Mouse (Mus musculus) midbrain, embryonic 12.5 days (tissue): ENCODE measurements at regions not wholly inside any gene's neighbourhood (a gene's known extent, or its start where the extent isn't known, plus 50 kb on each side); places are given as distances from the start of the nearest gene placed in this dataset.

Source experiments
- ATAC-seq: fragments of 200-750 bp; cut with Nextera tagmentation; 2 replicates; pipeline ENCODE4 v1.8.0; 2017; ENCODE audit warnings: low read depth, moderate TSS enrichment, moderate library complexity; ENCODE audit not compliant: low FRiP score
- H3K27ac ChIP-seq: fragments of 300-500 bp; sonication (generic); replicated peaks from 2 replicates; pipeline ENCODE4 v1.5.1; 2016; ENCODE audit warnings: mild to moderate bottlenecking
- H3K27me3 ChIP-seq: fragments of 300-500 bp; sonication (generic); 2 replicates; pipeline ENCODE4 v1.6.1; 2016; ENCODE audit warnings: mild to moderate bottlenecking
- H3K36me3 ChIP-seq: fragments of 300-500 bp; sonication (generic); 2 replicates; pipeline ENCODE4 v1.6.1; 2016
- H3K4me1 ChIP-seq: fragments of 300-500 bp; sonication (generic); 2 replicates; pipeline ENCODE4 v1.6.1; 2016
- H3K4me2 ChIP-seq: fragments of 300-500 bp; sonication (generic); replicated peaks from 2 replicates; pipeline ENCODE4 v1.6.1; 2016; ENCODE audit warnings: mild to moderate bottlenecking, moderate library complexity
- H3K4me3 ChIP-seq: fragments of 300-500 bp; sonication (generic); 2 replicates; pipeline ENCODE4 v1.5.1; 2016; ENCODE audit warnings: mild to moderate bottlenecking
- H3K9ac ChIP-seq: fragments of 300-500 bp; sonication (generic); replicated peaks from 2 replicates; pipeline ENCODE4 v1.6.1; 2016; ENCODE audit warnings: mild to moderate bottlenecking, moderate library complexity
- H3K9me3 ChIP-seq: fragments of 300-500 bp; sonication (generic); 2 replicates; pipeline ENCODE4 v1.6.1; 2016; ENCODE audit warnings: mild to moderate bottlenecking
- WGBS: fragments of 180-500 bp; shearing (Covaris S2); methylation state at CpG from one replicate; pipeline ENCODE4 v1.1.7; 2016; 5-methylcytosine and 5-hydroxymethylcytosine counted together

DNA sequence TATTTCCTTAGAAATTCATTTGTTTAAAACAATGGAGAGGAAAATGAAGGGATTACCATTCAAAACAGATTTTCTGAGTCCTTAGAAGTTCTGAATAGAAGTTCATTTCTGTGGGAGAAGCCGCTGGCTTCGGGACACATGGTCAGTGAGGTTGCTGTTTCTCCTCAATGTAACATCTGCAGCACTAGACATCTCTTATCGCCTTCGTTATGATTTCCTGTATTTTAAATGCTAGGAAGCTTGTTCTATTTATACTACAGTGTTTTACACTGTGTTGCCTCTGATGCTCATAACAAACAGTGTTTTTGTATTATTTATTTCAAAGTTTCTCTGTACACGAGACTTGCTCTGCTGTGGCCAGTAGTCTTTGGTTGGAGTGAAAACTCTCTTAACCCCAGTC, 346.6 kb downstream of the Ankrd50 start:
- 61% methylated on average over 5 of the region's 5 CpGs for WGBS
- Histone ChIP-seq H3K27ac (no peak overlapping the region), H3K4me1 (peaks cover under 1% of the 10 kb centered on the region; the same call in 1 of the 2 replicates), H3K4me3 (no peak overlapping the region), H3K27me3 (no peaks in the 10 kb centered on the region), H3K36me3 (no peaks in the 10 kb centered on the region), H3K4me2 (no peak overlapping the region), H3K9ac (no peak overlapping the region), H3K9me3 (no peaks in the 10 kb centered on the region)
- ATAC-seq = no peak

DNA sequence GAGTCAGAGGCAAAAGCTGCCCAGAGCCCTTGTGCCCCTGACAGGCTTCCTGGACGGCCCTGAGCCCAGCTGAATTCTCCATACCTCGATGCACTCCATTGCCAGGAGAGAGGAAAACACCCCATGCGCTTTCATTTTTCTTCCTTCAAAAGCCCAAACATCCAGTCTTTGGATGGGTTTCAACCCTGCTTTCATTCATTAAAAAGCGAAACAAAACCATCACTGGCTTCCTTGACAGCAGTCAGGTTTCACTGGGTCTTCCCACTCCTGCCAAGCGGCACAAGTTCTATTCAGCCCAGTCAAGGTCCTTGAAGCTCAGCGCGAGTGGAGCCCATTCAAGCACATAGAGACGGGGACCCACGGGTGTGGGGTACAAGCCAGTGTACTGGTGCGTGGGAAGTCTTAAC, 348.8 kb downstream of the Ankrd50 start:
- no peaks in the 10 kb centered on the region for H3K36me3 ChIP-seq
- 72% methylated on average over 10 of the region's 10 CpGs for WGBS
- H3K4me3 ChIP-seq = no peak overlapping the region
- ATAC-seq = no peak
- no peaks in the 10 kb centered on the region for H3K4me1 ChIP-seq
- H3K27me3 ChIP-seq = no peaks in the 10 kb centered on the region
- H3K9me3 ChIP-seq = no peaks in the 10 kb centered on the region
- H3K4me2 ChIP-seq = no peak overlapping the region
- H3K27ac ChIP-seq = no peak overlapping the region
- H3K9ac ChIP-seq = no peak overlapping the region

GRCm38 (mm10) chr3:38134425-38134824, 350.2 kb downstream of the Ankrd50 start:
- no peak overlapping the region for H3K4me2 ChIP-seq
- no peak for ATAC-seq
- H3K4me3 ChIP-seq = no peak overlapping the region
- no peaks in the 10 kb centered on the region for H3K9me3 ChIP-seq
- WGBS = 89% methylated on average over 4 of the region's 4 CpGs
- H3K4me1 ChIP-seq = no peaks in the 10 kb centered on the region
- H3K27ac ChIP-seq = no peak overlapping the region
- H3K9ac ChIP-seq = no peak overlapping the region
- H3K36me3 ChIP-seq = no peaks in the 10 kb centered on the region
- H3K27me3 ChIP-seq = no peaks in the 10 kb centered on the region

- no peak for ATAC-seq
- 93% methylated on average over 3 of the region's 3 CpGs for WGBS
- Histone ChIP-seq H3K27ac (no peak overlapping the region), H3K4me1 (no peaks in the 10 kb centered on the region), H3K4me2 (no peak overlapping the region), H3K9ac (no peak overlapping the region), H3K27me3 (no peaks in the 10 kb centered on the region), H3K4me3 (no peak overlapping the region), H3K36me3 (no peaks in the 10 kb centered on the region), H3K9me3 (no peaks in the 10 kb centered on the region)
Observed at GRCm38 (mm10) chr3:38131887-38132220, 352.8 kb downstream of the Ankrd50 start.

DNA sequence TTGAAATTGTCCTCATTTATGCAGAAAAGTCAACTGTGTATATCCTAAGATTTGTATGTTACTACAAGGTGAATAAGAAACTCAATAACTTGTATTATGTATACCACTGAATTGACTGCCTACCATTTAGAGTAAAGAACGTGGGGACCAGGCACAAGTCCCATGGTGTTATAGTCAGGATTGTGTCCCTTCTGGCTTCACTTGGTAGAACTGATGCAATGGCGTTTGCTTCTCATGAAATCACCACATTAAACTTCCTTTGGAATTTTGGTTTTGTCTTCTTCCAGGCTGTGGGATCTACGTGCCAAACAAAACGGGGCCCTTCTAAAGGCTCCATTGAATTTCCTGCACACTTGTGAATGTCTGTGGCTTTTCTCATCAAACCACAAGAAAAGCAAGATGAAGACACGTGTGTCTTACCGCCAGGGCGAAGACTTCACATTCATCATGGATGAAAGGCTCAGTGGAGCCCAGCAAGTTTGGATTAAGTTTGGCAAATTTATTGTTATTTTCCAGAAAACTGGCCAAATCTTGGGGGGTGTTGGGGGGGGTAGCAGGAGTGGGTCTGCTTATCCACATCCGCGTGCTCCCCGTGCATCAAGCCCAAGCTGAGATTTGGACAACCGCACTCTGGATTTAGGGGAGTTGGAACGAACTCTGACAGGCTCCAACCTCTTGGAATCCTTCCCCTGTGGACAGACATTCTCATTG, 353.3 kb downstream of the Ankrd50 start:
- H3K4me2 ChIP-seq = no peak overlapping the region
- no peak overlapping the region for H3K27ac ChIP-seq
- WGBS = 91% methylated on average over 12 of the region's 12 CpGs
- no peaks in the 10 kb centered on the region for H3K4me1 ChIP-seq
- no peak overlapping the region for H3K4me3 ChIP-seq
- ATAC-seq = no peak
- H3K36me3 ChIP-seq = no peaks in the 10 kb centered on the region
- H3K27me3 ChIP-seq = no peaks in the 10 kb centered on the region
- no peaks in the 10 kb centered on the region for H3K9me3 ChIP-seq
- H3K9ac ChIP-seq = no peak overlapping the region

- Histone ChIP-seq H3K27ac (no peak overlapping the region), H3K27me3 (no peaks in the 10 kb centered on the region), H3K9me3 (no peaks in the 10 kb centered on the region), H3K4me1 (no peaks in the 10 kb centered on the region), H3K4me2 (no peak overlapping the region), H3K9ac (no peak overlapping the region), H3K36me3 (no peaks in the 10 kb centered on the region), H3K4me3 (no peak overlapping the region)
- ATAC-seq = no peak
- WGBS = 54% methylated on average over 1 of the region's 1 CpGs
Observed at GRCm38 (mm10) chr3:38130088-38130487, 354.6 kb downstream of the Ankrd50 start.

DNA sequence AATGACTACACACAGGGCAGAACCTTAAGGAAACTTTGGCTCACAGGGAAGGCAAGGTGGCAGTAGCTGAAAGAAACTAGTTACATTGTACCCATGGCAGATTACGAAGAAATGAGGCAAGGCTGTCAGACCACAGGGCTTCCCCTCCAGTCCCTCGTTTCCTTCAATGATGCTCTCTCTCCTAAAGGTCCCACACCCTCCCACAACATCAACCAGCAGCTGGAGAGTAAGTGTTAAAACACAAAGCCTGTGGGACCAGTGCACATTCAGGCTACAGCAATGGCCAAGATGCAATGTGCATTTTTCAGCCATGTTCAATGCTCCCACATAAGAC, 355.5 kb downstream of the Ankrd50 start:
- no peak overlapping the region for H3K4me3 ChIP-seq
- no peak for ATAC-seq
- no peak overlapping the region for H3K4me2 ChIP-seq
- no peaks in the 10 kb centered on the region for H3K27me3 ChIP-seq
- H3K4me1 ChIP-seq = no peaks in the 10 kb centered on the region
- H3K9me3 ChIP-seq = no peaks in the 10 kb centered on the region
- 77% methylated on average over 2 of the region's 2 CpGs for WGBS
- H3K36me3 ChIP-seq = no peaks in the 10 kb centered on the region
- H3K9ac ChIP-seq = no peak overlapping the region
- no peak overlapping the region for H3K27ac ChIP-seq

- no peak for ATAC-seq
- H3K36me3 ChIP-seq = no peaks in the 10 kb centered on the region
- 76% methylated on average over 5 of the region's 5 CpGs for WGBS
- no peaks in the 10 kb centered on the region for H3K9me3 ChIP-seq
- no peaks in the 10 kb centered on the region for H3K4me1 ChIP-seq
- no peak overlapping the region for H3K4me3 ChIP-seq
- no peak overlapping the region for H3K27ac ChIP-seq
- H3K27me3 ChIP-seq = no peaks in the 10 kb centered on the region
- H3K4me2 ChIP-seq = no peak overlapping the region
- H3K9ac ChIP-seq = no peak overlapping the region
Observed at GRCm38 (mm10) chr3:38128486-38129166, 356.0 kb downstream of the Ankrd50 start.

DNA sequence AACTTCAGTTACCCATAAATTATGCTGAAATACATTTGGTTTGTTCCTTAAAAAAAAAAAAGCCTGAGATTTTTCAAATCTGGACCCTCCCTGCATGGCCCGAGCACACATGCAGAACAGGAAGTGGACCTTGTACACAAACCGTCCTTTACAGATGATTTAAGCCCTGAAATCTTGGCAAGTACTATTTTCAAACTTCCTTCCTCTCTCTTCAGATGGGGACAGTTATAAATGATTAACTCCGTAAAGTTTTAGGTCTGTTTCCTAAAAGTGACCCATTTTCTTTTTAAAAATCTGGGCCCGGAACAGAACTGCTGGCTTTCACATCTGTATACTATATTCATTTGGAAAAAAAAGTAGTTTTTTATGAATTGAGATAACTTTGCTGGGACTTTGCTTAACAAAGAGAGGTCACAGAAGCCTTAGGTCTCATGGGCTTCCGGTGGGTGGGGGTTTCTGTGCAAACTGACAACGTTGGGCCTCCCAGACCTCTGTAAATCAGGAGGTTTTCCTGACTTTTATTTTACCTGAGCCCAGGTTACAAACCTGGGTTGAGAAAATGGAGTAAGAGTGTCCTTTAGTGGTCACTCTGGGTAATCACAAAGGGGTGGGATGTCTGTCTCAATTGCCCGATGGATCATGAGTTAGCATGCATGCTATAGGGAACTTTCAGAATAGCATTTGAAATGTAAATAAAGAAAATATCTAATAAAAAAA, 368.4 kb downstream of the Ankrd50 start:
- 75% methylated on average over 7 of the region's 7 CpGs for WGBS
- Histone ChIP-seq H3K9ac (no peak overlapping the region), H3K4me2 (no peak overlapping the region), H3K4me3 (no peak overlapping the region), H3K27ac (no peak overlapping the region), H3K4me1 (no peaks in the 10 kb centered on the region), H3K9me3 (no peaks in the 10 kb centered on the region), H3K27me3 (no peaks in the 10 kb centered on the region), H3K36me3 (no peaks in the 10 kb centered on the region)
- no peak for ATAC-seq

- no peak for ATAC-seq
- 88% methylated on average over 3 of the region's 3 CpGs for WGBS
- H3K4me2 ChIP-seq = no peak overlapping the region
- no peak overlapping the region for H3K27ac ChIP-seq
- no peak overlapping the region for H3K9ac ChIP-seq
- H3K36me3 ChIP-seq = no peaks in the 10 kb centered on the region
- H3K4me1 ChIP-seq = no peaks in the 10 kb centered on the region
- H3K27me3 ChIP-seq = no peaks in the 10 kb centered on the region
- no peak overlapping the region for H3K4me3 ChIP-seq
- H3K9me3 ChIP-seq = no peaks in the 10 kb centered on the region
Observed at GRCm38 (mm10) chr3:38112568-38112967, 372.1 kb downstream of the Ankrd50 start.

- ATAC-seq = no peak
- H3K4me3 ChIP-seq = no peak overlapping the region
- H3K36me3 ChIP-seq = no peaks in the 10 kb centered on the region
- no peaks in the 10 kb centered on the region for H3K27me3 ChIP-seq
- H3K9me3 ChIP-seq = no peaks in the 10 kb centered on the region
- H3K4me2 ChIP-seq = no peak overlapping the region
- no peaks in the 10 kb centered on the region for H3K4me1 ChIP-seq
- H3K27ac ChIP-seq = no peak overlapping the region
- WGBS = 79% methylated on average over 4 of the region's 4 CpGs
- no peak overlapping the region for H3K9ac ChIP-seq
Observed at GRCm38 (mm10) chr3:38105022-38105857, 379.4 kb downstream of the Ankrd50 start.

DNA sequence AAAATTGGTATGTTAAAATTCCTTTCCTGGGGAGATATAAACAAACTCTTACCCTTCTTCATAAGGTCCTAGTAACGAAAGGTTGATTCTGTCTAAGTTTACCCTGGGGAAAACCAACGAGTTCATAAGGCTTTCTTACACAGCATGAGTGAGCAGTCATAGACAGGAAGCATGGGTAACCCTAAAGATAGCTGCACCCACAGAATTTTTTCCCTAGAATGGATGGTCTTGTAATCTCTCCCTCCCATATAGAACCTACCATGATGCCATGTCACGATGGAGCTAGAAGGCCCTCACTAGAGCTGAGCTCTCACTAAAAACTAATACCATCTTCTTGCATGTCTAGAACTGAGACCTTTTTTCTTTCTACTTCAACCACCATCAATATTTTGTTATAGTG, 380.1 kb upstream of the Gm5148 start:
- Histone ChIP-seq H3K9ac (no peak overlapping the region), H3K27ac (no peak overlapping the region), H3K4me2 (no peak overlapping the region), H3K4me3 (no peak overlapping the region), H3K4me1 (no peaks in the 10 kb centered on the region), H3K36me3 (no peaks in the 10 kb centered on the region), H3K27me3 (no peaks in the 10 kb centered on the region), H3K9me3 (no peaks in the 10 kb centered on the region)
- WGBS = 89% methylated on average over 3 of the region's 3 CpGs
- ATAC-seq = no peak
